Mouse (Mus musculus): Measurements from ENCODE around the gene Rpn1. TPM values are rescaled to one million over a fixed set of nuclear protein-coding genes. Genes with fewer than 3 reads are reported as not detected.

Gene Rpn1
- polyA plus RNA-seq, 1 experiment from 2014 or later = 299 TPM

DNA sequence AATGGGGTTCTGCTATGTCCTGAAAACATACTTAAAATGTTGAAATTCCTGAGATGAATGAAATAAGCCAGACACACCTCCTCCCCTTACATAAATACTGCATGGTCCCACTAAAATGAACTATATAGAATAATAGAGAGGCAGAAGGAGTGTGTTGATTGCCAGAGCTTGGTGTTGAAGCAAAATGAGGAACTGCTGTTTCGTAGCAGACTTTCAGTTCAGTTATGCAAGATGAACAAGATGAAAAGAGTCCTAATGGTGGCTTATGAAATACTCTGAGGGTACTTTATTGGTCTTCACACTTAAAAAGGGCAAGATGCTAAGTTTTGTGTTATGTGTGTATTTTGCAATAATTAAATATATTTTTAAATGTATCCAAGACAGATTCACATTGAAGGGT is 15.5 kb upstream of the Rpn1 start:
- ATAC-seq (ENCODE audit: low read depth) = no peak

DNA sequence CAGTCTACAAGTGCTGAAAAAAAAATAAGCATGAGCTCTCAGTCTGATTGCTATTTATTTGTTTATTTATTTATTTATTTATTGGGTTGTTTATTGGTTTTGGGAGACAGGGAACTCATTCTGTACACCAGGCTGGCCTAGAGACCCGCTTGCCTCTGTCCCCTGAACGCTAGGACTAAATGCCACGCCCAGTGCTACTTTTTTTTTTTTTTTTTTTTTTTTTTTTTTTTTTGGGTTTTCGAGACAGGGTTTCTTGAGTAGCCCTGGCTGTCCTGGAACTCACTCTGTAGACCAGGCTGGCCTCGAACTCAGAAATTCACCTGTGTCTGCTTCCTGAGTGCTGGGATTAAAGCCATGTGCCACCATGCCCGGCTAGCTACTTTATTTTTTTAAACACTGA is 13.8 kb upstream of the Rpn1 start:
- ATAC-seq (ENCODE audit: low read depth) = no peak
- Histone ChIP-seq H3K4me2 (no peak overlapping the region), H3K36me3 (no peaks in the 10 kb centered on the region), H3K9ac (no peak overlapping the region), H3K27ac (replicated peaks) (no peak overlapping the region), H3K9me3 (no peaks in the 10 kb centered on the region), H3K4me3 (no peak overlapping the region), H3K4me1 (replicated peaks) (peaks cover 4% of the 10 kb centered on the region; the same call in 1 of the 2 replicates), H3K27me3 (peaks cover 19% of the 10 kb centered on the region)
- 71% methylated on average over 5 of the region's 6 CpGs for WGBS

More for the DNA sequence above, 15.5 kb upstream of the Rpn1 start:
- Histone ChIP-seq H3K4me1 (replicated peaks) (no peaks in the 10 kb centered on the region), H3K27me3 (peaks cover 19% of the 10 kb centered on the region), H3K36me3 (no peaks in the 10 kb centered on the region), H3K4me3 (no peak overlapping the region), H3K9ac (no peak overlapping the region), H3K9me3 (no peaks in the 10 kb centered on the region), H3K27ac (replicated peaks) (no peak overlapping the region), H3K4me2 (no peak overlapping the region)
- 91% methylated on average over 1 of the region's 1 CpGs for WGBS

DNA sequence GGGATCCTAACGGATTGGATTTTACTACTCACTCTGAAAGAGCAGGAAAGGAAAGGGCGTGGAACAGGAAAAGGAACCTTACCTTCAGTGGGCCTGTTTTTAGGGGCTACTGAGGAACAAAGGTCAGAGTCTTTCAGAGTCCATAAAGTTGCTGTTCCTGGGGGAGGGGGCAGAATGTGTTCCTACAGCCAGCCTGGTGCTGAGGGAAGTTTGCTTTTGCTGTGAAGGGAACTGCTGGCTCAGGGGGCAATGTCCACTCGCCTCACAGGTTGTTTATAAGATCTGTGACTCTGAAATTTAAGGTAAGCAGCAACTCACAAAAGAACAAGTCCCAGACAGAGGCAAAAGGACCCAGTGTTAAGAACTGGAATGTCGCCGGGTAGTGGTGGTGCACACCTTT is 13.1 kb upstream of the Rpn1 start:
- 76% methylated on average over 5 of the region's 5 CpGs for WGBS
- Histone ChIP-seq H3K4me2 (no peak overlapping the region), H3K4me1 (replicated peaks) (peaks cover 8% of the 10 kb centered on the region; the same call in 1 of the 2 replicates), H3K36me3 (no peaks in the 10 kb centered on the region), H3K4me3 (no peak overlapping the region), H3K27ac (replicated peaks) (no peak overlapping the region), H3K9me3 (no peaks in the 10 kb centered on the region), H3K27me3 (peaks cover 19% of the 10 kb centered on the region), H3K9ac (no peak overlapping the region)
- ATAC-seq (ENCODE audit: low read depth) = no peak

DNA sequence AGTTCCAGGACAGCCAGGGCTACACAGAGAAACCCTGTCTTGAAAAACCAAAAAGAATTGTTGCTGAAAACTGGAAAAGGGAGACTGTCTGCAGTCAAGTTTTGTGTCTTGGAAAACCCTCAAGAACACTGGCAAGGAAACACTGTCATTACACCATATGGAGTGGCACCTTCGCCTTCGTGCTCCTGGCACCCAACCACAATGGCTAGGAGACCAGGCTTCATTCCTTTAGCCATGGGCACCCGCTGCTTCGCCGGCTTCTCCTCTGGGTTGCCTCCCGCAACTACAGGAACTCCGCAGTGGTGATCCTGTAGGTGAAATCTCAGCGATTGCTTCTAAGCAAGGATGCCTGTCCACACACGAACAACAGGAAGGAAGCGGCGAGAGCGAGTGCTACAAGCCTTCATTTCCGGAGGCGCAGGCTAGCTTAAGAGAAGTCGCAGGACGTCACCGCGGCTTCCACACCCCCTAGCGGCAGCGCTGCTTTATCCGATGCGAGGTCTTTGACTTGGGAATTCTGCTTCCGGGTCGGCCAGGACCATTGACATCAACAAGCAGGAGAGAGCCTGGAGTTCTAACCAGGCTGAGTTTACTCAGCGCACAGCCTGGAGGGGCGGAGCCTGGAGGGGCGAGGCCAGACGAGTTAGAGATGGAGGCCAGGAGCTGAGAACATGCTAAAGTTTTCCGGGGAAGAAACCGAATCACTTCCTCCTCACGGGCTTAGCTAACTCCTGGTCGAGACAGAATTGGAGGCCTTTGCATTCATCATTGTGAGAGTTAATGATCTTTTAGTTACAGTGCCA is 9.3 kb upstream of the Rpn1 start:
- peak overlapping the region; percentile 44 for H3K4me3 ChIP-seq
- no peaks in the 10 kb centered on the region for H3K9me3 ChIP-seq
- peak; percentile 98 for ATAC-seq (ENCODE audit: low read depth)
- peak overlapping the region; percentile 72 for H3K4me2 ChIP-seq
- WGBS = 4% methylated on average over 32 of the region's 32 CpGs
- peaks cover 8% of the 10 kb centered on the region; the same call in 1 of the 2 replicates for H3K4me1 ChIP-seq (replicated peaks)
- H3K27me3 ChIP-seq = peaks cover 33% of the 10 kb centered on the region
- H3K27ac ChIP-seq (replicated peaks) = peak overlapping the region; percentile 96
- no peaks in the 10 kb centered on the region for H3K36me3 ChIP-seq
- peak overlapping the region; percentile 78 for H3K9ac ChIP-seq

DNA sequence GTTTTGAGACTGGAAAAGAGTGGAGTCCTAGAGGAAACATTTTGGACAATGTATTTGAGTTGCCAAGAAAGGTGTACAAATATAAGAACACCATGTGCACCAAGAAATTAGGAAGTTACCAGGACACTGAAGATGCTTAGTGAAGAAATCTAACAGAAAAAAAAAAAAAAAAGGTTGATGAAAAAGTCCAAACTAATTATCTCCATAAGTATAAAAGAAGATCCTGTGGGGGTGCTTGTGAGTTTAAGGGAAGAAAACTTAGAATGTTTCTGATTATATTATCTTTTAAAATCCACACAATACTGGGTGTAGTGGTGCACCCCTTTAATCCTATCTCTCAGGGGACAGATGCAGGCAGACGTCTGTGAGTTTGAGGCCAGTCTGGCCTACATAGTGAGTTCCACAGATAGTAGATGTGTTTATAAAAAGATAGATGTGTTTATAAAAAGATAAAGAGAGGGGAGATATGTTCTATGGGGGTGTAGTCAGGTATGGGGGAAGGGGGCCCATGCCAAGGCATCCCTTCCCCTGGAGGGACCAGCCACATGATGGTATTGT is 8.2 kb upstream of the Rpn1 start:
- no peaks in the 10 kb centered on the region for H3K9me3 ChIP-seq
- H3K4me2 ChIP-seq = peak overlapping the region; percentile 72
- H3K36me3 ChIP-seq = no peaks in the 10 kb centered on the region
- peaks cover 38% of the 10 kb centered on the region for H3K27me3 ChIP-seq
- peaks cover 8% of the 10 kb centered on the region; the same call in 1 of the 2 replicates for H3K4me1 ChIP-seq (replicated peaks)
- no peak overlapping the region for H3K9ac ChIP-seq
- no peak overlapping the region for H3K4me3 ChIP-seq
- no peak for ATAC-seq (ENCODE audit: low read depth)
- no peak overlapping the region for H3K27ac ChIP-seq (replicated peaks)
- WGBS = 93% methylated on average over 1 of the region's 1 CpGs

DNA sequence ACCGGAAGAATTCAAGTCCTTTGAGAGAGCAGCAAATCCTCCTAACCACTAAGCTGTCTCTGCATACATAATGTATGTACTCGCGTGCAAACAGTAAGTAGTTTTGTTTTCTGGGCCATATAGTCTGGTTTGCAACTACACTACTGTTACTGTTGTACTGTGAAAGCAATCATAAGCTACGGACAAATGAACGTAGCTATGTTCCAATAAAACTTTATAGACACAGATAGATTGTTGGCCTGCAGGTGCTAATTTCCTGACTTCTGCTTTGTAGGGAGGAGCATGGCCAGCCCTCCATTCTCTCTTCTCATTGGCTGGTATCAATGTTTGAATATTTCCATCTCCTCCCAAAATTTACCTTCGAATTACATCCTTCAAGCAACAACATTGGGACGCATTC is 1.2 kb upstream of the Rpn1 start:
- Histone ChIP-seq H3K4me1 (replicated peaks) (peaks cover 28% of the 10 kb centered on the region), H3K9me3 (no peaks in the 10 kb centered on the region), H3K9ac (no peak overlapping the region), H3K36me3 (no peaks in the 10 kb centered on the region), H3K4me3 (no peak overlapping the region), H3K27ac (replicated peaks) (no peak overlapping the region), H3K27me3 (peaks cover 24% of the 10 kb centered on the region), H3K4me2 (no peak overlapping the region)
- WGBS = 92% methylated on average over 7 of the region's 7 CpGs
- ATAC-seq (ENCODE audit: low read depth) = no peak

DNA sequence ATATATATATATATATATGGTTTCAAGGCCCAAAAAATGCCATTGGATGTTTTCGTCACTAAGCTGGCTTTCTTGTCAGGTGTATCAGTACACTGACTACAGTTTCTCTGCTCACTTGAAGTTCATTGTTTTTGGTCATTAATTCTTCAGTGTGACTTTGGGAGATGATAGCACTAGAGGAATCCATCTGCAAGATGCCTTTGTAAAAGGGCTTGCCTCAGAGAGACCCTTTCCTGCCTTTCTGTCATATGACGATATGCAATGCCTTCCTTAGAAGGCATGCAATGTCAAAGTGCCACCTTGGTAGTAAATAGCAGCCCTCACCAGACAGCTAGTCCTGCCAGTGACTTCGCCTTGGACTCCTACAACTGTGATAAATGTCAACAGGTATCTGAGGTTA is 610 bp upstream of the Rpn1 start:
- Histone ChIP-seq H3K4me2 (peak overlapping the region; percentile 97), H3K4me3 (peak overlapping the region; percentile 100), H3K27ac (replicated peaks) (no peak overlapping the region), H3K9ac (no peak overlapping the region), H3K27me3 (peaks cover 23% of the 10 kb centered on the region), H3K9me3 (no peaks in the 10 kb centered on the region), H3K36me3 (peaks cover 5% of the 10 kb centered on the region), H3K4me1 (replicated peaks) (peaks cover 28% of the 10 kb centered on the region)
- 69% methylated on average over 3 of the region's 3 CpGs for WGBS
- ATAC-seq (ENCODE audit: low read depth) = no peak

DNA sequence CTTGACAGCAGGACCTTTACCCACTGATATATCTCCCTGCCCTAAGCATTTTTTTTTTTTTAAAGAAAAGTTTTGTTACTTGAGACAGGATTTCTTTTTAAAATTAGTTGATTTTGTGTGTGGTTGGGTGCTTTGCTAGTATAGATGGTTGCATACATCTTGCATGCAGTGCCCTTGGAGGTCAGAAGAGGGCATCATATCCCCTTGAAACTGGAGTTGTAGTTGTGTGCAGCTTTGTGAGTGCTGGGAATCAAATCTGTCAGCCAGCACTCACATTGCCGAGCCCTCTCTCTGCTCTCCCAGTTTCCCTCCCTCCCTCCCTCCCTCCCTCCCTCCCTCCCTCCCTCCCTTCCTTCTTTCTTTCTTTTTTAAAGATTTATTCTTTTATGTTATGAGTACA is 4.7 kb downstream of the Rpn1 start:
- peaks cover 51% of the 10 kb centered on the region for H3K36me3 ChIP-seq
- WGBS = 78% methylated on average over 1 of the region's 1 CpGs
- no peaks in the 10 kb centered on the region for H3K9me3 ChIP-seq
- H3K27me3 ChIP-seq = no peaks in the 10 kb centered on the region
- ATAC-seq (ENCODE audit: low read depth) = no peak
- no peak overlapping the region for H3K4me3 ChIP-seq
- H3K9ac ChIP-seq = no peak overlapping the region
- H3K27ac ChIP-seq (replicated peaks) = no peak overlapping the region
- H3K4me2 ChIP-seq = no peak overlapping the region
- H3K4me1 ChIP-seq (replicated peaks) = peaks cover 24% of the 10 kb centered on the region

DNA sequence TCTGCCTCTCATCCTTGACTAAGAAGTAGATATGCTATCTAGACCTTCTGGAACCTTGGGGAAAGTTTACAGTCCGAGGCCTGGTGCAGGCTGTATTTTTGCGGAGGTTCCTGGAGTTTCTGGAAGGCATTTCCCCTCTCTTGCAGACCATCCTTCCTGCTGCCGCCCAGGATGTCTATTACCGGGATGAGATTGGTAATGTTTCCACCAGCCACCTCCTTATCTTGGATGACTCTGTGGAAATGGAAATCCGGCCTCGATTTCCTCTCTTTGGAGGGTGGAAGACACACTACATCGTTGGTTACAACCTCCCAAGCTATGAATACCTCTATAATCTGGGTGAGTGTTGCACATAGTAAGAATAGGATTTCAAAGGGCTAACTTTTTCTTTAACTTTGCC is 11.1 kb downstream of the Rpn1 start:
- Histone ChIP-seq H3K9ac (no peak overlapping the region), H3K36me3 (peaks cover 95% of the 10 kb centered on the region), H3K27me3 (no peaks in the 10 kb centered on the region), H3K4me1 (replicated peaks) (no peaks in the 10 kb centered on the region), H3K27ac (replicated peaks) (no peak overlapping the region), H3K9me3 (no peaks in the 10 kb centered on the region), H3K4me3 (no peak overlapping the region), H3K4me2 (no peak overlapping the region)
- WGBS = 92% methylated on average over 7 of the region's 7 CpGs
- no peak for ATAC-seq (ENCODE audit: low read depth)

DNA sequence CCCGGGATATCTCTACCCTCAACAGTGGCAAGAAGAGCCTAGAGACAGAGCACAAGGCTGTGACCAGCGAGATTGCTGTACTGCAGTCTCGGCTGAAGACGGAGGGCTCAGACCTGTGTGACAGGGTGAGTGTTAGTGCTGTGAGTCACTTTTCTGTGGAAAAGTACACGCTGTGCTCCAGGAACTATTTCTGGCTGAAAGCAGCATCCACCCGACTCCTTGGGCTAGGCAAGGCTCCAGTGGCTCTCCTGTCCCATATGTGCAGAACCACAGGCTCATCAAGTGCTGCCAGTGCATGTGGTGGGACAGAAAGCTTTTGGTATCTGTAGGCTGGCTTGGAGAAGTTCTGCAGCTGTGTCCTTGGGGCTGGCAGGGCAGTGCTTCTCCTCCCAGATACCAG is 17.8 kb downstream of the Rpn1 start:
- H3K27me3 ChIP-seq = no peaks in the 10 kb centered on the region
- peaks cover 78% of the 10 kb centered on the region for H3K36me3 ChIP-seq
- H3K4me3 ChIP-seq = no peak overlapping the region
- peaks cover 14% of the 10 kb centered on the region for H3K4me1 ChIP-seq (replicated peaks)
- no peak overlapping the region for H3K4me2 ChIP-seq
- WGBS = 93% methylated on average over 6 of the region's 6 CpGs
- no peak for ATAC-seq (ENCODE audit: low read depth)
- H3K27ac ChIP-seq (replicated peaks) = no peak overlapping the region
- no peak overlapping the region for H3K9ac ChIP-seq
- H3K9me3 ChIP-seq = no peaks in the 10 kb centered on the region

DNA sequence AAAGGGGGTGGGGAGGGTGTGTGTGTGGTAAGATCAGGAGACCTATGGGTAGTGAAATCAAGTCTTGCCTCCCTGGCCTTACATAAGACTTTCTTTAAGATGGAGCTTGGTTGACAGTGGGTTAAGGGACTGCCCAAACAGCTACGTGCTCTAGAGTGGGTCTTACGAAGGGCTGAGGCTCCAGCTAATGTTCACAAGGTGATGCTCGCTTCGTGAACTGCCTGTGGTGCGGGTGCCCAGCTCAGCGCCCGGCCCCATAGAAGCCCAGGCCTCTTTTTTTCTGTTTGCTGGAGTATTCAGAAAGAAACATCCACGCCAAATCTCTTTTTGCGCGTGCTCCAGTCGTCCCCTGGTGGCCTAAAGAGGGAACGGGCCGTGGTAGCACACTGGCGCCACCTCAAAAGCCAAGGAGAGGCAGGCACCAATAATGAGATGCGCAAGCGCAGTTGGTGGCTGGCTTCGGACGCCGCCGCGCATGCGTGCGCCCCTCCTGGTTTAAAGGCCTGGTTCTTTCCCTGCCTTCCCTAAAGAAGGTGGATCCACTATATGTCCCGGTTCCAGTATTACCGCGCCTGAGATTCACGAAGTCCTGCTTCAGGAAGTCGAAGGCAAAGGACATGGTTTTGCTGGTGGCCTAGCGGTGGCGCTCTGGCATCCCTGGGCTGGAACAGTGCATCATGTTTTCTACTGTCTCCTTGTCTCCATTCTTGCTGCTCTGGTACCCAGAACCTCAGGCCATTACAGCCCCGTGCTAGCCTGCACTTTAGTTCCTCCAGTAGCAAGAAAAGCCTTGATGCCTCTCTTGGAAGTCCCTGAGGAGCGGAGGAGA is 21.7 kb downstream of the Rpn1 start:
- WGBS = 11% methylated on average over 32 of the region's 32 CpGs
- Histone ChIP-seq H3K4me1 (replicated peaks) (peaks cover 14% of the 10 kb centered on the region), H3K27ac (replicated peaks) (peak overlapping the region; percentile 80), H3K9me3 (no peaks in the 10 kb centered on the region), H3K36me3 (peaks cover 40% of the 10 kb centered on the region), H3K4me3 (peak overlapping the region; percentile 17; the same call in 1 of the 2 replicates), H3K9ac (peak overlapping the region; percentile 73), H3K27me3 (no peaks in the 10 kb centered on the region), H3K4me2 (peak overlapping the region; percentile 51)
- peak; percentile 83 for ATAC-seq (ENCODE audit: low read depth)

DNA sequence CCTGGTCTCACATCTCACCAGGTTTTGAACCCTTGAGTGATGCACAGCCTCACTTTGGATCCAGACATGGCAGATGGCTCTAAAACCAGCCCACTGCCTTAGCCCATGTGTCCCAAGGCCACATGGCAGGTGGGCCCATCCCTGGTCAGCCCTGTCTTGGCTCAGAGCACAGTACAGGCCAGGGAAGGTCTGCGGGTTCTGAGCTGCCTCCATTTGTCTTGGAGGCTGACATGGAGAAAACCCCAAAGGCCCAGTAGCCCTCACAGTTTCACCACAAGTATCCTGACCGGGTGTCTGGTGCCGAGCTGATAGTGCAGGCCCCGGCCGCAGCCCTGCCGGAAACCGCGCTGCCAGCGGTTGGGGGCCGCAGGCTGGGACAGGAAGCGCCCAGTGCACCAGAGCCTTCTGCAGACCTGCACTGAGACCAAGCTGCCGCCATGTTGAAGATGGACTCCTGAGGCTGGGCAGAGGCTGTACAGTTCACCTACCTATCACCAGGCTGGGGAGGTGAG is 22.4 kb downstream of the Rpn1 start:
- Histone ChIP-seq H3K4me1 (replicated peaks) (peaks cover 14% of the 10 kb centered on the region), H3K4me2 (peak overlapping the region; percentile 51), H3K36me3 (peaks cover 33% of the 10 kb centered on the region), H3K9ac (peak overlapping the region; percentile 73), H3K27me3 (no peaks in the 10 kb centered on the region), H3K9me3 (no peaks in the 10 kb centered on the region), H3K27ac (replicated peaks) (peak overlapping the region; percentile 77), H3K4me3 (peak overlapping the region; percentile 17; the same call in 1 of the 2 replicates)
- ATAC-seq (ENCODE audit: low read depth) = peak; percentile 61
- WGBS = 96% methylated on average over 12 of the region's 12 CpGs
